Mouse (Mus musculus) adrenal gland, postnatal 36 days (tissue): ENCODE measurements at regions not wholly inside any gene's neighbourhood (a gene's known extent, or its start where the extent isn't known, plus 50 kb on each side); places are given as distances from the start of the nearest gene placed in this dataset.

Experiments
- DNase-seq, 2 experiments: peaks; one replicate each; pipeline ENCODE4 v3.0.0; 2021; ENCODE audit warnings: mixed read lengths in 1 of 2

GRCm38 (mm10) chr4:95395746-95396145, 161.6 kb upstream of the Fggy start:
- DNase-seq, result peak; percentile 69 to 74

- DNase-seq, result no peak
Measured at GRCm38 (mm10) chr4:95398301-95398700, 159.0 kb upstream of the Fggy start.

GRCm38 (mm10) chr4:95402273-95402672, 155.0 kb upstream of the Fggy start:
- peak in 1 of 2 experiments; percentile 20 for DNase-seq

- peak; percentile 26 to 37 for DNase-seq
Measured at GRCm38 (mm10) chr4:95417075-95417474, 140.2 kb upstream of the Fggy start.

- DNase-seq, result peak in 1 of 2 experiments; percentile 10
Measured at GRCm38 (mm10) chr4:95426563-95426962, 130.7 kb upstream of the Fggy start.

GRCm38 (mm10) chr4:95434543-95434942, 122.8 kb upstream of the Fggy start:
- DNase-seq, result peak; percentile 24 to 30

GRCm38 (mm10) chr4:95435080-95435479, 122.2 kb upstream of the Fggy start:
- DNase-seq, result no peak

- DNase-seq, result peak; percentile 7 to 19
Measured at GRCm38 (mm10) chr4:95439834-95440233, 117.5 kb upstream of the Fggy start.

- no peak for DNase-seq
Measured at GRCm38 (mm10) chr4:95443854-95444811, 113.2 kb upstream of the Fggy start.

- no peak for DNase-seq
Measured at GRCm38 (mm10) chr4:95450286-95450685, 107.0 kb upstream of the Fggy start.

- no peak for DNase-seq
Measured at GRCm38 (mm10) chr4:95451831-95452230, 105.5 kb upstream of the Fggy start.

- no peak for DNase-seq
Measured at GRCm38 (mm10) chr4:95456318-95456717, 101.0 kb upstream of the Fggy start.

- DNase-seq, result no peak
Measured at GRCm38 (mm10) chr4:95456943-95457342, 100.4 kb upstream of the Fggy start.

GRCm38 (mm10) chr4:95462476-95462875, 94.8 kb upstream of the Fggy start:
- DNase-seq, result peak in 1 of 2 experiments; percentile 5

- DNase-seq, result peak; percentile 5 to 49
Measured at GRCm38 (mm10) chr4:95463082-95463825, 94.1 kb upstream of the Fggy start.

GRCm38 (mm10) chr4:95466647-95467046, 90.7 kb upstream of the Fggy start:
- no peak for DNase-seq

- DNase-seq, result no peak
Measured at GRCm38 (mm10) chr4:95467526-95467925, 89.8 kb upstream of the Fggy start.

- no peak for DNase-seq
Measured at GRCm38 (mm10) chr4:95474726-95475406, 82.4 kb upstream of the Fggy start.

- no peak for DNase-seq
Measured at GRCm38 (mm10) chr4:95476071-95476724, 81.1 kb upstream of the Fggy start.

GRCm38 (mm10) chr4:95483571-95483970, 73.7 kb upstream of the Fggy start:
- peak; percentile 25 to 38 for DNase-seq

- DNase-seq, result peak; percentile 11 to 16
Measured at GRCm38 (mm10) chr4:95487323-95487722, 70.0 kb upstream of the Fggy start.

GRCm38 (mm10) chr4:95487969-95488368, 69.3 kb upstream of the Fggy start:
- DNase-seq, result no peak
